Comparison of ENCODE assay signal across 8 mouse cellular contexts in genomic region chr7:4130686-4131452, GRCm38 (mm10). TPM values are rescaled to one million over a fixed set of nuclear protein-coding genes. Genes with fewer than 3 reads are reported as not detected.
DNase-seq lines count a peak whose midpoint lies in the region; ATAC-seq lines count a peak whose summit lies in the region.

No protein-coding gene starts in this region.

- no peak overlapping the region for H3K4me3 ChIP-seq in embryonic facial prominence, embryonic 13.5 days
- H3K4me3 ChIP-seq in heart, embryonic 14.5 days (ENCODE audit: control insufficient read depth in 1 of 2, insufficient read depth in 1 of 2, low read depth in 1 of 2, low read length in 2 of 2) = no peak overlapping the region
- H3K4me3 ChIP-seq in neural tube, embryonic 15.5 days (replicated peaks) = no peak overlapping the region

- peaks cover 2% of the 10 kb centered on the region; the same call in 1 of the 2 replicates for H3K4me1 ChIP-seq in embryonic facial prominence, embryonic 13.5 days
- peaks cover 0 to 17% of the 10 kb centered on the region in 2 experiments; a peak in 2 of 4 replicates for H3K4me1 ChIP-seq in heart, embryonic 14.5 days (ENCODE audit: control insufficient read depth in 2 of 2, insufficient read depth in 2 of 2, low read length in 2 of 2)
- peaks cover 35% of the 10 kb centered on the region for H3K4me1 ChIP-seq in neural tube, embryonic 15.5 days

- H3K9ac ChIP-seq in embryonic facial prominence, embryonic 13.5 days = peak overlapping the region; percentile 44; the same call in 1 of the 2 replicates
- H3K9ac ChIP-seq in heart, embryonic 14.5 days (ENCODE audit: low read length) = no peak overlapping the region; the same call in 1 of the 2 replicates
- peak overlapping the region; percentile 14; the same call in 1 of the 2 replicates for H3K9ac ChIP-seq in neural tube, embryonic 15.5 days (replicated peaks)

- no peaks in the 10 kb centered on the region for H3K27me3 ChIP-seq in embryonic facial prominence, embryonic 13.5 days
- H3K27me3 ChIP-seq in heart, embryonic 14.5 days (ENCODE audit: control insufficient read depth, insufficient read depth, low read length) = no peaks in the 10 kb centered on the region
- H3K27me3 ChIP-seq in neural tube, embryonic 15.5 days (replicated peaks) = no peaks in the 10 kb centered on the region

- DNase-seq in CD8-positive naive resting alpha-beta T cell, adult 2 months (ENCODE audit: low read depth in 2 of 2, low spot score in 2 of 2) = peak; percentile 72 to 79
- peak; percentile 79 to 87 for DNase-seq in adrenal gland, postnatal 36 days
- DNase-seq in kidney, postnatal 10 days = peak; percentile 92
- peak; percentile 70 to 79 for DNase-seq in lung, adult 18-20 months
- peak; percentile 85 for DNase-seq in thymus, postnatal 25 days

- no peaks in the 10 kb centered on the region for H3K9me3 ChIP-seq in embryonic facial prominence, embryonic 13.5 days
- H3K9me3 ChIP-seq in heart, embryonic 14.5 days (ENCODE audit: control insufficient read depth, low read length) = no peaks in the 10 kb centered on the region
- H3K9me3 ChIP-seq in neural tube, embryonic 15.5 days (replicated peaks) = no peaks in the 10 kb centered on the region

- peak; percentile 22; the same call in 1 of the 2 replicates for ATAC-seq in embryonic facial prominence, embryonic 13.5 days (ENCODE audit: insufficient number of reproducible peaks, insufficient read depth, low FRiP score, low TSS enrichment, low read depth)
- ATAC-seq in heart, embryonic 14.5 days (ENCODE audit: insufficient number of reproducible peaks, insufficient read depth, low FRiP score, low read depth) = peak; percentile 29; the same call in 1 of the 2 replicates
- ATAC-seq in neural tube, embryonic 15.5 days (ENCODE audit: low FRiP score) = peak; percentile 67; the same call in 1 of the 2 replicates

- WGBS in embryonic facial prominence, embryonic 13.5 days = 42% methylated on average over 13 of the region's 13 CpGs
- WGBS in heart, embryonic 14.5 days = 28% methylated on average over 13 of the region's 13 CpGs
- 41% methylated on average over 13 of the region's 13 CpGs for WGBS in neural tube, embryonic 15.5 days

- no peaks in the 10 kb centered on the region for H3K36me3 ChIP-seq in embryonic facial prominence, embryonic 13.5 days
- no peaks in the 10 kb centered on the region for H3K36me3 ChIP-seq in heart, embryonic 14.5 days (ENCODE audit: control insufficient read depth, insufficient read depth, low read length)
- peaks cover 14% of the 10 kb centered on the region; the same call in 1 of the 2 replicates for H3K36me3 ChIP-seq in neural tube, embryonic 15.5 days

- peak overlapping the region; percentile 5; the same call in 1 of the 2 replicates for H3K27ac ChIP-seq in embryonic facial prominence, embryonic 13.5 days
- H3K27ac ChIP-seq in heart, embryonic 14.5 days (replicated peaks in 1 of 2; ENCODE audit: control insufficient read depth in 1 of 2, insufficient read depth in 1 of 2, low read depth in 2 of 2, low read length in 2 of 2) = no peak overlapping the region
- peak overlapping the region; percentile 63 for H3K27ac ChIP-seq in neural tube, embryonic 15.5 days (replicated peaks)

- peak overlapping the region; percentile 33; the same call in 1 of the 2 replicates for H3K4me2 ChIP-seq in embryonic facial prominence, embryonic 13.5 days
- peak overlapping the region; percentile 16; the same call in 1 of the 2 replicates for H3K4me2 ChIP-seq in heart, embryonic 14.5 days (ENCODE audit: low read length)
- 0 out of 2 replicates have a peak overlapping the region, but pooled peaks have one; percentile 20 for H3K4me2 ChIP-seq in neural tube, embryonic 15.5 days

RNA-seq across cellular contexts. Expression of gene Leng8, which starts 6.0 kb away (rescaled TPM):
- 10 to 100 TPM; 70.0 to 88.7 TPM for total RNA-seq in adrenal gland, postnatal 36 days (2021)
- polyA plus RNA-seq in embryonic facial prominence, embryonic 13.5 days (2015; fragmentation: Nextera tagmentation; extraction: Ambion mirVana) = 66.7 and 67.8 TPM in 2 replicates
- 27.0 and 43.6 TPM in 2 replicates for polyA plus RNA-seq in heart, embryonic 14.5 days (2014; fragmentation: Nextera tagmentation; extraction: Ambion mirVana)
- polyA plus RNA-seq in neural tube, embryonic 15.5 days (2015; fragmentation: Nextera tagmentation; extraction: Ambion mirVana) = 71.3 and 77.4 TPM in 2 replicates

RNA-seq across cellular contexts. Expression of gene Ttyh1, which starts 11.7 kb away (rescaled TPM):
- total RNA-seq in adrenal gland, postnatal 36 days (2021) = 1 to 10 TPM; 1.9 to 3.5 TPM
- polyA plus RNA-seq in embryonic facial prominence, embryonic 13.5 days (2015; fragmentation: Nextera tagmentation; extraction: Ambion mirVana) = 3.7 and 5.9 TPM in 2 replicates
- 0.70 and 0.72 TPM in 2 replicates for polyA plus RNA-seq in heart, embryonic 14.5 days (2014; fragmentation: Nextera tagmentation; extraction: Ambion mirVana)
- polyA plus RNA-seq in neural tube, embryonic 15.5 days (2015; fragmentation: Nextera tagmentation; extraction: Ambion mirVana) = 127 and 155 TPM in 2 replicates

RNA-seq across cellular contexts. Expression of gene Leng9, which starts 19.3 kb away (rescaled TPM):
- 10 to 100 TPM; 11.4 to 17.6 TPM for total RNA-seq in adrenal gland, postnatal 36 days (2021)
- 4.6 and 5.4 TPM in 2 replicates for polyA plus RNA-seq in embryonic facial prominence, embryonic 13.5 days (2015; fragmentation: Nextera tagmentation; extraction: Ambion mirVana)
- 1.5 and 2.9 TPM in 2 replicates for polyA plus RNA-seq in heart, embryonic 14.5 days (2014; fragmentation: Nextera tagmentation; extraction: Ambion mirVana)
- 6.6 TPM in 2 replicates for polyA plus RNA-seq in neural tube, embryonic 15.5 days (2015; fragmentation: Nextera tagmentation; extraction: Ambion mirVana)

RNA-seq across cellular contexts. Expression of gene Cdc42ep5, which starts 33.8 kb away (rescaled TPM):
- total RNA-seq in adrenal gland, postnatal 36 days (2021) = 10 to 100 TPM; 35.5 to 48.5 TPM
- polyA plus RNA-seq in embryonic facial prominence, embryonic 13.5 days (2015; fragmentation: Nextera tagmentation; extraction: Ambion mirVana) = 66.7 and 71.0 TPM in 2 replicates
- polyA plus RNA-seq in heart, embryonic 14.5 days (2014; fragmentation: Nextera tagmentation; extraction: Ambion mirVana) = 26.7 and 26.9 TPM in 2 replicates
- polyA plus RNA-seq in neural tube, embryonic 15.5 days (2015; fragmentation: Nextera tagmentation; extraction: Ambion mirVana) = 7.9 and 15.5 TPM in 2 replicates

Comparison
In these comparisons a context has a peak if more than half of its experiments do, and no peak if none do; other contexts are left out.
1. H3K27ac ChIP-seq: peak in embryonic facial prominence, embryonic 13.5 days (single experiment) and neural tube, embryonic 15.5 days (single experiment); none in heart, embryonic 14.5 days (0 of 2).
2. RNA of gene Ttyh1, which starts 11.7 kb away (polyA plus RNA-seq): 127 to 155 TPM in neural tube, embryonic 15.5 days; 3.7 to 5.9 TPM in embryonic facial prominence, embryonic 13.5 days and 0.70 to 0.72 TPM in heart, embryonic 14.5 days; every median in the first group is over 10 times any median in the second.
3. Peak in every context shown above with its lines, with median percentiles within 50 percentile points of each other: DNase-seq, ATAC-seq and H3K4me2 ChIP-seq.